ENCODE assay signal across 7 mouse cellular contexts in genomic region chr8:107205701-107206561, GRCm38 (mm10). TPM values are rescaled to one million over a fixed set of nuclear protein-coding genes. Genes with fewer than 3 reads are reported as not detected.
DNase-seq lines count a peak whose midpoint lies in the region; TF ChIP-seq lines count a peak whose summit lies in the region.

No protein-coding gene starts in this region.

- no peak overlapping the region for H3K4me3 ChIP-seq in kidney, adult 2 months (ENCODE audit: insufficient read depth, low read depth, low read length)
- no peak overlapping the region for H3K4me3 ChIP-seq in limb, embryonic 10.5 days

- DNase-seq in ZHBTc4 (ENCODE audit: low read depth, low spot score) = peak; percentile 60
- DNase-seq in cerebellum, adult 9-10 months = peak; percentile 81
- peak; percentile 82 for DNase-seq in gastrocnemius, postnatal 14 days
- DNase-seq in kidney, adult 2 months = peak; percentile 93
- DNase-seq in limb, embryonic 10.5 days (ENCODE audit: low spot score) = no peak
- peak; percentile 73 for DNase-seq in right cerebral cortex, postnatal 10 days (ENCODE audit: low spot score in 2 of 2)
- DNase-seq in spleen, postnatal 10 days (ENCODE audit: low spot score in 2 of 2) = no peak

- peaks cover 5% of the 10 kb centered on the region; the same call in 1 of the 2 replicates for H3K4me1 ChIP-seq in kidney, adult 2 months (ENCODE audit: control insufficient read depth, insufficient read depth, low read length)
- H3K4me1 ChIP-seq in limb, embryonic 10.5 days = no peaks in the 10 kb centered on the region

- WGBS in kidney, adult 2 months = 35% methylated on average over 23 of the region's 23 CpGs
- WGBS in limb, embryonic 10.5 days = 84% methylated on average over 23 of the region's 23 CpGs

- TF ChIP-seq POLR2A in kidney, adult 2 months (IDR thresholded peaks at IDR 0.05; ENCODE audit: low read depth, low read length) = no peak

- intact Hi-C loops in gastrocnemius, postnatal 14 days (cut with DNase I; ENCODE audit: low total_unique reads) = no loop called here

- no peaks in the 10 kb centered on the region for H3K36me3 ChIP-seq in kidney, adult 2 months (ENCODE audit: control insufficient read depth, insufficient read depth, low read length)
- no peaks in the 10 kb centered on the region for H3K36me3 ChIP-seq in limb, embryonic 10.5 days

- H3K9me3 ChIP-seq in limb, embryonic 10.5 days (replicated peaks) = no peaks in the 10 kb centered on the region

- H3K27ac ChIP-seq in kidney, adult 2 months (ENCODE audit: insufficient read depth, low read depth, low read length) = peak overlapping the region; percentile 90
- H3K27ac ChIP-seq in limb, embryonic 10.5 days = 0 out of 2 replicates have a peak overlapping the region, but pooled peaks have one; percentile 8

- no peaks in the 10 kb centered on the region for H3K27me3 ChIP-seq in kidney, adult 2 months (replicated peaks; ENCODE audit: control insufficient read depth, insufficient read depth, low read length)
- no peaks in the 10 kb centered on the region for H3K27me3 ChIP-seq in limb, embryonic 10.5 days (ENCODE audit: low read depth, poor library complexity, severe bottlenecking)

- TF ChIP-seq CTCF in kidney, adult 2 months (conservative IDR thresholded peaks at IDR 0.05; ENCODE audit: insufficient read depth, insufficient read length, low read depth, low read length) = no peak

RNA-seq across cellular contexts. Expression of gene Cyb5b, which starts 55.5 kb away (rescaled TPM):
- 10 to 100 TPM; 21.9 to 25.3 TPM for total RNA-seq in gastrocnemius, postnatal 14 days (2021)
- polyA plus RNA-seq in kidney, adult 2 months (2012; rRNA removed) = 186 and 203 TPM in 2 replicates
- polyA plus RNA-seq in limb, embryonic 10.5 days (2016; fragmentation: Nextera tagmentation; extraction: Ambion mirVana) = 126 and 128 TPM in 2 replicates

Comparison
In these comparisons a context has a peak if more than half of its experiments do, and no peak if none do; other contexts are left out.
1. DNase-seq: peak in ZHBTc4 (single experiment), cerebellum, adult 9-10 months (single experiment), gastrocnemius, postnatal 14 days (single experiment), kidney, adult 2 months (single experiment) and right cerebral cortex, postnatal 10 days (2 of 2); none in limb, embryonic 10.5 days (single experiment) and spleen, postnatal 10 days (0 of 2).